Mouse (Mus musculus): ENCODE results near the gene Rnase2b.

GRCm38 (mm10) chr14:51113476-51113875, 48.6 kb upstream of the Rnase2b start:
- TF ChIP-seq CTCF (IDR thresholded peaks at IDR 0.05) (no peak), EP300 (IDR thresholded peaks at IDR 0.05) (no peak)

All from lung, postnatal 0 days (tissue).